Mouse (Mus musculus) natural killer cell, adult 2 months (primary cell): ENCODE results near the gene Tmem86b.
"Not testable (repeated sequence)": the region's sequence is repeated elsewhere in the genome, so short reads cannot be mapped to it uniquely, and the experiment has no call there.

ENCODE experiments used
- DNase-seq, 2 experiments: peaks; one replicate each; pipeline ENCODE4 v3.0.0; 2022; ENCODE audit warnings: low spot score in 2 of 2

The Tmem86b gene

GRCm38 (mm10) chr7:4647992-4648391 is 16.8 kb upstream of the Tmem86b start:
- no peak for DNase-seq

GRCm38 (mm10) chr7:4647291-4647690 is 16.1 kb upstream of the Tmem86b start:
- DNase-seq = peak; percentile 84 to 86

DNA sequence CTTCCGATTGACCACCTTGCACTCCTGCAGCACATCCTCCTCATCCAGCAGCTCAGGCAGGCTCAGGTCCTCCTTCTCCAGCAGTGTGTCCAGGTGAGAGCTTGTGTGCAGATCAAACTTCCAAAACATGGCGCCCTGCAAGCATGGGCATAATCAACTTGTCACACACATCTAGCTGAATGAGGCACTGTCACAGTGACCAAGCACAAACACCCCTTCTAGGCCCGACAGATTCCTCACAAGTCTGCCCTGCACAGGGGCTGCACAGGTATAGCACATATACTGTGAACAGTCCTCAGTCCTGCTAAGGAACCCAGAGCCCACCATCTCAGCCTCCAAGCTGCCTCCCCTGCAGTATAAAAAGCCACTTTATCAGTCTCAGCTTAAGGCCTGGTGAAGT is 15.6 kb upstream of the Tmem86b start:
- DNase-seq = no peak

GRCm38 (mm10) chr7:4643225-4643624 is 12.0 kb upstream of the Tmem86b start:
- DNase-seq = no peak

GRCm38 (mm10) chr7:4641956-4642355 is 10.7 kb upstream of the Tmem86b start:
- DNase-seq = no peak

DNA sequence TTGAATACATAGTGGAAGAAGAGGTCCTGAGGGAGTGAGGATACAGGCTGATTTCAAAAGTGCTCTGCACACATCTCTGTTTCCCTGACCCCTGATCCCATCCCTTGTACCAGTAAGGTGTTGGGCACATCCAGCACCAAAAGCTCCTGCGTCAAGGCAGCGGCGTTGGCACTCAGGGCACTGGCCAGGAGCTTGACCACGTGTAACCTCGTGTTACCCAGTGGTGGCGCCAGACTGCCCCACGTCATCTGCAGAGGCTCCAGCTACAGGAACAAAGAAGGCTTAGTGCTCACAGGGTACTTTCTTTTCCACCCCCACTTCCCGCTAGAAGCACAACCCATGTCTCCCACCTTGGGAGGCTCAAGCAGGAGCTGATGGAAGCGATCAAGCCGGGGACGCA is 9.9 kb upstream of the Tmem86b start:
- DNase-seq = no peak

DNA sequence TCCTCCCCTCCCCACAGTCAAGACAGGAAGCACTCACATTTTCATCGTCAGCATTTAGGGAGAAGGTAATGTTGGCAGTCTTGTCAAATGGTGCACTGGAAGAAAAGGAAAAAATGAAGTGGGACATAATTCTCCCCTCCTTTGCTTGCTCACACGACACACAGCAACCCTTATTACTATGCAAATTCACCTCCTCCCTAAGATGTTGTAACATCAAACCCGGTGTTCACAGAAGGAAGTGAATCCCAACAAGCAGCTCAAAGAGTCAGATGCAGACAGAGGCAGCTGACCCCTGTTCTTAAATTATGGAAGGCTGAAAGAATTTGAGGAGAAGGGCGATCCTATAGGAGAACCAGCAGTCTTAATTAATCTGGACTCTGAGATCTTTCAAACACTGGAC is 5.0 kb upstream of the Tmem86b start:
- DNase-seq = no peak

- no peak for DNase-seq
Observed at GRCm38 (mm10) chr7:4630198-4630597, 1.0 kb downstream of the Tmem86b start.

- no peak for DNase-seq
Observed at GRCm38 (mm10) chr7:4629586-4629985, 1.6 kb downstream of the Tmem86b start.

DNA sequence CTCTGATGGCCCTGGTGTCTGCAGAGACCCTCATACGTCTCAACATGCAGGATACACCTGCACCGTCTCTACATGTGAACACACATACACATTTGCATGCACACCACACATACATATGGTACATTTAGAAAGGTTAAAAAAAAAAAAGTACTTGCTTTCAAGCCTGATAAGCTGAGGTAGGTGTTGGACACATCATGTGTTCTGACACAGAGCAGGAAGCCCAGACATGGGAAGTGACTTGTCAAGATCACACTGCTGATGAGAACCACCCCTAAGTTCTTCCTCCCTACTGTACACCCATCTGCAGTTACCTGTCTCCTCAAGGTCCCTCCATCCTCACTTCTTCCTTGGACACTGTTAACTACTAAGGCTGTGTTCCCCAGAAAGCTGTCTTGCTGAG is 5.3 kb downstream of the Tmem86b start:
- DNase-seq = no peak

DNA sequence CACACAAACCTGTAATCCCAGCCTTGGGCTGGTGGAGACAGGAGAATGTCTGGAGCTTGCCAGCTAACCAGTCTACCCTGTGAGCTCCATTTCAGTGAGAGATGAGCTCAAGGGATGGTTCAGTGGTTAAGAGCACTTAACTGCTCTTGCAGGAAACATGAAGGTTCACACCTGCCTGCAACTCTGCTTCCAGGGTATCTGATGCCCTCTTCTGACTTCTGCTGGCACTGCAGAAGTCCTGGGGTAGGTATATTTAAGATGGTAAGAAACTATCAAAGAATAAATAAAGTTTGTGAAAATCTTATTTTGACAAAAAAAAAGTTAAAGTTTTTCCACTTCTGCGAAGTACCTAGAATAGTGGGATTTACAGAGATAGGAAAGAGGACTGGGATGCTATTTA is 6.9 kb downstream of the Tmem86b start:
- peak; percentile 19 to 23 for DNase-seq

DNA sequence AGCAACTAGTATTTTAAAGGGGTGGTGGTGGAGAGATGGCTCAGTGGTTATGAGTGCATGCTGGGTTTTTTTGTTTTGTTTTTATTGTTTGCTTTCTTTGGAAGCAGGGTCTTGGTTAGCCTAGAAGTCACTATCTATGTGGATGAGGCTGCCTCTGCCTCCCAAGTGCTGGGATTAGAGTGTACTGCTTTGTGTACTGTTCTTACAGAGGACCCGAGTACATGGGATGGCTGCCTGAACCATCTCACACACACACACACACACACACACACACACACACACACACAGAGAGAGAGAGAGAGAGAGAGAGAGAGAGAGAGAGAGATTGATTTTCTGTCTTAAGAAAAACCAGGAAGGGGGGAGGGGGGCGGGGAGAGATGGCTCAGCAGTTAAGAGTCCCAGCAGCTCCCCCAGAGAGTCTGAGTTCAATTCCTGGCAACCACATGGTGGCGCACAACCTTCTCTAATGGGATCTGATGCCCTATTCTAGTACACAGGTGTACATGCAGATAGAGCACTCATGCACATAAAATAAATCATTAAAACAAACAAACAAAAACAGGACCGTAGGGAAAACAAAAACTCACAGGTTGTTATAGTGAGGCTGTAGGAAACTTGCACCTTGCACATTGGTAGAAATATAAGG is 7.6 kb downstream of the Tmem86b start:
- DNase-seq = peak in 1 of 2 experiments; percentile 63

- peak in 1 of 2 experiments; percentile 21 for DNase-seq
Observed at GRCm38 (mm10) chr7:4619979-4620378, 11.2 kb downstream of the Tmem86b start.

GRCm38 (mm10) chr7:4613740-4614403 is 17.4 kb downstream of the Tmem86b start:
- peak; percentile 33 to 59 for DNase-seq

- no peak for DNase-seq
Observed at GRCm38 (mm10) chr7:4612956-4613355, 18.3 kb downstream of the Tmem86b start.

DNA sequence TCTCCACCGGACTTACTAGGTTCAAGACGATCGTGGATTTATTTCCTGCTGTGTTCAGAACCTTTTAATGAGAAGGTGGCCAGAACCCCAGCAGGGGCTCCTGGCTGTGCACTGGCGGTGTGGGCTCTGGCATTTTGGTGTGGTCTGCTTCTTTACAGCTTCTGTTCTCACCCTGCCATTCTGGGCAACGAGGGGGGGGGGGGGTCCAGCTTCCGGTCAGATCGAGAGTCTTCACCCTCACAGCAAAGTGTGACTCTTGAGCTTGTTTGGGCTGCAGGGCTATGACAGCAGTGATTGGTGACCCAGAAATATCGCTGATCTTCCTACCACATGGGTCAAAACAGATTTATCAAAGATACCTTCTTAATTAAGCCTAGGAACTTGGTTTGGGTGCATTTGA is 18.8 kb downstream of the Tmem86b start:
- DNase-seq = peak in 1 of 2 experiments; percentile 30

DNA sequence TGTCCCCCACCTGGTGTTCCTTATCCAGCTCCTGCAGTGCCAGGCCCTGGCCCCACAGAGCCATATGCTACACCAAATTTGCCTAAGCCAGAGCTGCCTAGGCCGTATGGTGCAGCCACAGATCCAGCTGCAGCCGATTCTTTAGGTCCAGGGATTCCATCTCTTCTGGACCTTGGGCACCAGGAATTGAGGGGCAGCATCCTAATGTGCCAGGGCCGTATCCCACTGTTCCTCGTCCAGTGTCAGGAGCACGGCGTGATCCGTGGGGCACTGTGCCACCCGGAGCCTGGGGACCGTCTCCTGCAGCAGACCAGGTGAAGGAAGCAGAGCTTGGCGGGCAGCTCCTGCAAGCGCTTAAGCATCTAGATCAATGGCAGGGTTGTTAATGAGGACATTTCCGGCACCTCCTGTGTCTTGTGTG is 19.3 kb downstream of the Tmem86b start:
- DNase-seq = no peak

- DNase-seq = no peak
Observed at GRCm38 (mm10) chr7:4611511-4611910, 19.7 kb downstream of the Tmem86b start.

DNA sequence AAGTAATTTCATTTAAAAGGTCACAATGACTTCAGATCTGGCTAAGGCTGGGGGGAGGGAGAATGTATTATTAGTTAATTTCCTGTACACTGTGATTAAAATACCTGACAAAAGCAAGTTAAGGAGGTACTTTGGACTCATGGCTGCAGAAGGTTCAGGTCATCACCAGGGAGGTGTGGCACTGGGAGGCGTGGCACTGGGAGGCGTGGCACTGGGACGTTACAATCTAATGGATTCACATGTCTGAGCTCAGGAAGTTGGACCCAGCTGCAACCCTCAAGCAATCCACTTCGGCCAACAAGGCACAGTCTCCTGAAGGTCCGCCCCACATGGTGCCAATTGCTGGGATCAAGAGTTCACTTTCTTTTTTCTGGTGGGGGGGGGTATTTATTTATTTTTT is 23.2 kb downstream of the Tmem86b start:
- DNase-seq = no peak

DNA sequence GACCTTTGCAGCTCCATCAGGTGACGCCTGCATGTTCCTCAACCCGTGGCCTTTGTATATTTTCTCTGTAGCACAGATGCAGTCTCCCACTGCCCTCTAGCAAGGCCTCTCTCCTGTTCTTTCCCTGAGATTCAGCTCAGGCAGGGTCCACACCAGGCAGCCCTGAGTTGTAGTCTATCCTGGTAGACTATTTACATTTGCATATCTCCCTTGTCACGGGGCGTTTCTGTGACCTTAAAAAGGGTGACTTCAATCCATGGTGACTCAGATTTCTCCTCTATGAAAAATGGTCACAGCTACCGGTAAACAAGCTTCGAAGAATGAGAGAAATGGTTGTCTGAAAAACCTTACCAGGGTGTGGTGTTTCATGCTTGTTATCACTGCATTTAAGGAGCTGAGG is 27.3 kb downstream of the Tmem86b start, which contains the start of gene Ptprh:
Gene Ptprh (minus strand): TSS at position 169 of the 400 bp plus-strand sequence.
- DNase-seq = no peak

GRCm38 (mm10) chr7:4602969-4603368 is 28.3 kb downstream of the Tmem86b start:
- no peak for DNase-seq

DNA sequence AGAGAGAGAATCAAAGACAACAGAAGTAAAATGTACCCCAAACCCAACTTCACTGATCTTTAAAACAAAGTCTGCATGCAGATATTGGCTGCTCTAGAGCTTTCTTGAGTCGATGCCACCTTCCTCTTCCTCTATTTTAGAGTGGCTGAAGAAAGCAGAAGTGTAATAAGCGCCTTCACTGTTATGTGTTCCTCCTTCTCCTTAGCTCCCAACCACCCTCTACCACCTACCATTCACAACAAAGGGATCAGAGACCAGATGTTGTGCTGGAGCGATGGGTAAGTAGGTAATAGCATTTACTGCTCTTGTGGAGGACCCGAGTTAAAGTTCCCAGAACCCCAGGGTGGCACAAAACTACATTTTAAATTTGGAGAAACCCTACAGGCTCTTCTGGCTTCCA is 34.2 kb downstream of the Tmem86b start:
- DNase-seq = not testable (repeated sequence)

GRCm38 (mm10) chr7:4581481-4581880 is 49.7 kb downstream of the Tmem86b start:
- DNase-seq = not testable (repeated sequence)
